Mouse (Mus musculus) left cerebral cortex, postnatal 36 days (tissue): ENCODE results near the gene Siae. TPM values are rescaled to one million over a fixed set of nuclear protein-coding genes. Genes with fewer than 3 reads are reported as not detected.
A peak's percentile ranks its signal among the peaks of the same experiment; 100 is the strongest.

Experiments used
- DNase-seq, 2 experiments: peaks; one replicate each; pipeline ENCODE4 v3.0.0; 2021 to 2022; ENCODE audit warnings: low spot score in 2 of 2, mixed read lengths in 1 of 2
- intact Hi-C: fragments of 180-260 bp; cut with DNase I; formaldehyde crosslinking; loops from one replicate; pipeline ENCODE4 v1.15.1; 2025
- total RNA-seq, 2 experiments: library from RNA; stranded (reverse); gene quantifications; 2 replicates each; pipeline ENCODE4 v1.2.3; 2021

Siae gene
- total RNA-seq, 2 experiments from 2014 or later: 18.3 to 19.7 TPM

- intact Hi-C loops: loop anchor here (2.0 kb wide), 1 partner anchor 13 kb away; the partner anchor contains the start of gene Siae
Observed at GRCm38 (mm10) chr9:37567892-37568604, 12.6 kb downstream of the Siae start.

DNA sequence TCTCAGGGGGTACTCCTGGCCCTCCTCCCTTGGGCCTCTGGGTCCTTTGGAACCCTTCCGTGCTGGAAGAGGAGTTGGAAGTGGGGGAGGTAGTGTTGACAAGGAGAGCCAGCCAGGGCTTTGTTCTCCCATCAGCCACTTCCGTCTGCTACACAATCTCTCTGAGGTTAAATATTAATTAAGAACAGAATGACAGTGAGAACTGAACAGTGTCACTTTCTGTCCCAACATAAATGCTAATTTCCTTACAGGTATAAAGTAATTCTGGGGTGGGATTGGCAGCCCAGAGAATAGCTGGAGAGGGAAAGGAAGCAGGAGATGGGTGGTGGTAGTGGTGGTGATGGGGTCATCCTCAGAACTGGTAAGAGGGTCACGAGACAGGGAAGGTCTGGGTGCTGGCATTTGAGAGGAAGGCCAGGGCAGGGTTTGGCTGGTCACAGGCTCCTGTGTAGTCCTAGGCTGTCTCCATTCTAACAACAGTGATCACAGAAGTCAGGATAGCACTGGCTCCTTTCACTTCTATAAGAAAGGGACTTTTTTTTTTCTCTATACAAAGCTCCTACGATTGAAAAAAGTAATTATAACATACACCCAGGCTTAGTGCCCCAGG is 13.2 kb downstream of the Siae start:
- no peak for DNase-seq
- intact Hi-C loops: loop anchor here (2.0 kb wide), 1 partner anchor 14 kb away; the partner anchor contains the start of gene Siae

More at GRCm38 (mm10) chr9:37567892-37568604, 12.6 kb downstream of the Siae start:
- DNase-seq: peak; percentile 78 to 86

DNA sequence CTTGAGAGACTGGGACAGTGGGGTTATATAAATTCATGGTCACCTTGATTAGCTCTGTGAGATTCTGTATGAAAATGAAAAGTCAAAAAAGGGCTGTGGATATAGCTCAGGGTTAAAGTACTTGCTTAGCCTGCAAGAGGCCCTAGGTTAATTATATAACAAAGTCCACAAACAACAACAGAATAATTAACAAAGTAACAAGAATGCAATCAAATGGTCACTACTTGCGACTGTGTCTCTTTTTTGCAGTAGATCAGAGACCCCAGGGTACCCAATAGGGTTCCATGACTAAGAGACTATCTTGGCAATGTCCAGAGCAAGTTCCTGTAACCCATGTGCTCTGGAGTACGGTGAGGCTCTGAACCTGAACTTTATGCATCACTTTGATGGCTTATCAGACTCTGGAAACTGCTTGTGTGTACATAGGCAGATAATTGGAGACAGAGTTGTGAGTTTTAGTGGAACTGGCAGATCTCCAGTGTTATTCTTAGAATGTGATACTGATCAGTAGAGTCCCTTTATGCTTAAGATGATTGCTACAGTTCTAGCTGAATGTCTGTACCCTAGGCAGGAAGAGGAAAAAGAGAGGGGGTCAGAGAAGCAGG is 13.8 kb downstream of the Siae start:
- intact Hi-C loops: loop anchor here (2.0 kb wide), 1 partner anchor 15 kb away; the partner anchor contains the start of gene Siae
- no peak for DNase-seq

GRCm38 (mm10) chr9:37572204-37572876 is 16.8 kb downstream of the Siae start:
- DNase-seq: no peak
- intact Hi-C loops: no loop called here

DNA sequence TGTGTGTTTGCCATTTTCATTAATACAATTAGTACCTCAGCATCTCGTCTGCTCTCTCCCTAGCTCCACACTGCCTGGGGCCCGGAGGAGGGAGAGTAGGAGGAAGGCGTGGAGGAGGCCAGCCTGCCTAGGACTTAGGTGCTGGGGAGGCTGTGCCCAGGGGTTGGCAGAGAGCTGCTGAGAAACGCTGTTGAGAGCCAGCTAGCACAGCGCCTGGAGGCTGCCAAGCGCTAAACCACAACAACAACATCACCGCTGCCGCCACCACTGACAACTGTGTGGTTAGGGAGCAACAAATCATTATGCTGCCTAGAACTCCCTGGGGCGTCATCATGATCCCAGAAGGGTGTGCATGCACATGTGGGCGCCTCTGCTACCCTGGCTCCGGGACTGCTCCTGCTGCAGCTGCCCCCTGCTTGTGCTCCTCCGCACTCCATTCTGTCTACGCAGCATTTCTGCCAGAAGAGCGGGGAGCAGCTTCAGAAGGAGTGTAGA is 21.0 kb downstream of the Siae start:
- DNase-seq: peak; percentile 68 to 73
- intact Hi-C loops: loop anchor here (2.0 to 5.0 kb wide), 2 partner anchors 24 to 36 kb away; partner anchors contain the start of genes Nrgn and Spa17

DNA sequence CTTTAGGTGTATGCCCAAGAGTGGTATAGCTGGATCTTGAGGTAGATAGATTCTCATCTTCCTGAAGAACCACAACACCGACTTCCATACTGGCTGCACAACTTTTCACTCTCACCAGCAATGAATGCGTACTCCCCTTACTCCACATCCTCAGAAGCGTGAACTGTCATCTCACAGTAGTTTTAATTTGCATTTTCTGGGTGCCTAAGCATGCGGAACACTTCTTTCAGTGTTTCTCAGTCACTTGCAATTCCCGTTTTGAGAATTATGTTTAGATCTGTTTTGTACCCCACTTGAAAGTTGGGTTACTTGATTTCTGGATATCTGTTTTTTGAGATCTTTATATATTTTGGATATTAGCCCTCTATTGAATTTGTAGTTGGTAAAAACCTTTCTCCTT is 28.1 kb downstream of the Siae start:
- intact Hi-C loops: no loop called here
- no peak for DNase-seq

DNA sequence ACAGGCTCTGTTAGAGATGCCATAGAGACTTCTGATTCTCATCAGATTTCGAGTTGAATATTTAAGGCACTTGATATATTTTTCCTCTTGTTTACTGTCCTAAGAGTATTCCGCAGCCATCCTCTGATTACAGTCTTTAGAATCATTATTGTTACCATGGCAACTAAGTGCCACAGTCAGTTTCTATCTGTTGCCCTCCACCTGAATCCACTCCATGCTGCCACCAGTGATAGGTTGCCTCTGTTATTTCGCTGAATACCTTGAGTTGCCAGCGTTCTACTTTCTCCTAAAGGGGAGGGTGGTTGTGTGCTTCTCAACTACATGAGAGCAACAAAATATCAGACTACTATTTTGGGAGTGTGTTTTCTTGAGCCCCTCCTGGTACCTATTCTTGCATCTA is 31.2 kb downstream of the Siae start:
- DNase-seq: no peak
- intact Hi-C loops: no loop called here

- no peak for DNase-seq
- intact Hi-C loops: no loop called here
Observed at GRCm38 (mm10) chr9:37590381-37590780, 34.9 kb downstream of the Siae start.

- DNase-seq: no peak
- intact Hi-C loops: no loop called here
Observed at GRCm38 (mm10) chr9:37592025-37592424, 36.5 kb downstream of the Siae start.

- intact Hi-C loops: no loop called here
- no peak for DNase-seq
Observed at GRCm38 (mm10) chr9:37592633-37593032, 37.1 kb downstream of the Siae start.

GRCm38 (mm10) chr9:37593690-37594089 is 38.2 kb downstream of the Siae start:
- no peak for DNase-seq
- intact Hi-C loops: no loop called here

GRCm38 (mm10) chr9:37595570-37595969 is 40.1 kb downstream of the Siae start:
- intact Hi-C loops: no loop called here
- no peak for DNase-seq

- no peak for DNase-seq
- intact Hi-C loops: no loop called here
Observed at GRCm38 (mm10) chr9:37598637-37599036, 43.1 kb downstream of the Siae start.

DNA sequence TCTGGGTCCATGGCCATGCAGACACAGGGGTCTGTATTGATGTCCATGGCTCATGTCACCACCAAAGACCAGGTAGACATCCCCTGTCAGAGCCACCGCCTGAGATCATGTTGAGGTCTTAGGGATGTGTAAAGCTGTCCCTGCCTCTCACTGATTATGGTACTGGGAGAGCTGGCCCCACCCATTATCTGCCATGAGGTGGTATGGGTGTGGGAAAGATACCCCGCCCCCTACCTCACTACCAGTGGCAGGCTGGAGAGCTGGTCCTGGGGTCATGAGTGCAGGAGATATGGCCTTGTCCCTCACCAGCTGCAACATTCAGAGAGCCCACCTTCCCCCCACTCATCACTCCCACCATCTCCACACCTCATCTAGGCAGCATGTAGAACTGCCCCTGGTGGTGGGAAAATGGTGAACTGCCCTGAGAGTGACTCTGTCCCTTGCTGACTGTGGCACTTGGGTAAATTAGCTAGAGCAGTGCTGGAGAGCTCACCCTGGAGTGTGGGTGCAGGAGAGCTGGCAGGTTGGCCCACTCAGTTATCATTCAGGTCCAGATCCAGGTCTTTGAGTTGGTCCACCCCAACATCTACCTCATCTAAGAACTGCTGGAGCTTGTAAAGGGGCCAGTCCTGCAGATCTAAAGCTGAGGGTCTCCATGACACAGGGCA is 45.2 kb downstream of the Siae start:
- intact Hi-C loops: no loop called here
- DNase-seq: no peak

- no peak for DNase-seq
- intact Hi-C loops: no loop called here
Observed at GRCm38 (mm10) chr9:37605089-37605488, 49.6 kb downstream of the Siae start.

- intact Hi-C loops: no loop called here
- DNase-seq: no peak
Observed at GRCm38 (mm10) chr9:37609558-37609957, 54.1 kb downstream of the Siae start.

- peak; percentile 83 to 85 for DNase-seq
- intact Hi-C loops: loop anchor here (5.0 kb wide), 1 partner anchor 36 kb away; no protein-coding TSS in a partner anchor
Observed at GRCm38 (mm10) chr9:37613182-37613910, 57.8 kb downstream of the Siae start, which contains the start of gene Spa17. Spa17 (minus strand) TSS chr9:37613722.

DNA sequence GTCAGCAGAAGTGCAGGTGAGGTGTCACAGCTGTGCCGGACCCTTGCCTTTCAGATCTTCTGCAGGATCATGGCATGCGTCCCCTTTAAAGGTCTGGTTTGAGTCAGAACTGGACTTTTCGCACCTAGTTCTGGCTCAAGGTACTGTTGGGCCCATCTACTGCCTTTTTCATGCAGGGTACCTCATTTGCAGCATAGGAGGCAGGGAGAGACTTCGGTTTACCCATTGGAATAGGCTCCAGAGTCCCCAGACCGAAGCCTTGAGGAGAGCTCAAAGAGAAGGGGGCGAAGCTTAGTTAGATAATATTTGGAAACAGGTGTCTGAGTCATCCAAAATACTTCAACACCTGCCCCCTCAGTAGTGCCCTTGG is 58.4 kb downstream of the Siae start:
- intact Hi-C loops: loop anchor here (2.0 to 5.0 kb wide), 2 partner anchors 37 to 61 kb away; partner anchors contain the start of gene Nrgn

More for the DNA sequence above, 58.4 kb downstream of the Siae start:
- no peak for DNase-seq
